Mouse (Mus musculus): ENCODE data around the gene Fam189b.

The Fam189b gene

DNA sequence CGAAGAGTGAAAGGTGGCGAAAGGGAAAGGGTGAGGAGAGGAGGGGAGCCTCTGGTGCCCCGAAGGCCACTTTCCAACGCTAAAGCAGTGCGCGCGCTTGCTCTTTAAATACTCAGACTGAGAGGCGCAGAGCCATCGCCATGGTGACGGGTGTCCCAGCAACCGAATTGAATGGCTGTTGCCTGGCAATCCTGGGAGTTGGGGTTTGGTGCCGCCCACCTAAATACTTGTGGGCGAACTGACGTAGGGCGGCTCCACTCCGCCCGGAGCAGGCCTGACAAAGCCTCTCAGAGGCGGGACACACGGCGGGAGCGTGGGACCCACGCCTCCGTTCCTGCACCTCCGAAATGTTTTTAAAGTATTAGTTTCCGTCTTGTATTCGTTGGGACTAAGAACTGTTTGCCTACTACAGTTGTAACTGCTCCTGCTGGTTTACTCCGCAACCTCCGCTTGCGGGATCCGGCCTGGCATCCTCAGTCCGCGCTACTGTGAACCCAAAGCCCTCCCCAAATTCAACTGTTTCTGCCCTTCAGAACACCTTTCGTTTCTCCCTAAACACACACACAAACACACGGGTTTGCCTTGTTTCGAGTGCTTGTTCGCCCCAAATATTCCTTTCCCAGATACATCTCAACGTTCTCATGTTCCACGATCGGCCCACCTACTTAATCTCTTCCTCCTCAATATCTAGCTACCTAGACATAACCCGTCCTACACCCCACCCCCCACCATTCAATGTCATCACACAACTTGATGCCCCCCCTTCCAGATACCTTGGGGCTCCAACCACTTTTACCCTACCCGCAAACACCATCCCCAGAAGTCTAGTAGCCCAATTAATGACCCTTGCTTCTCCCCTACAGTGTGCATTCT is 44.6 kb downstream of the Fam189b start:
- CTCF ChIA-PET: no interaction called here

DNA sequence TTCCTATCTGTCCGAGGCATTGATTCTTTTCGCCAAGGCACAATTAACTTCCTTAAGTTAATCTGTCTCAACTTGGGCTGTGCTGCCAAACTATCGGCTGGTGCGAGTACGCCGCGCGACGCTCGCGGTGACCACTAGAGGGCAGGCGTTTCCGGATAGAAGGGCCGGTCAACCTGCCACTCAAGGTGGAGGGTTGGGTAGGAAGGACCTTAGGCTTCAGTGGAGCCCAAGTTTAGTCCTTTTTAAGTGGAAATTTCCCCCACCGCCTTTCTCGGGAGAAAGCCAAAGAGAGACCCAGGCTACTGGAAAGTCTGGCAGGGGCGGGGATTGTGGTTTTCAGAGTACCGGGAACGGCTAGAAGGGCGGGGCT is 45.2 kb downstream of the Fam189b start:
- CTCF ChIA-PET: no interaction called here

DNA sequence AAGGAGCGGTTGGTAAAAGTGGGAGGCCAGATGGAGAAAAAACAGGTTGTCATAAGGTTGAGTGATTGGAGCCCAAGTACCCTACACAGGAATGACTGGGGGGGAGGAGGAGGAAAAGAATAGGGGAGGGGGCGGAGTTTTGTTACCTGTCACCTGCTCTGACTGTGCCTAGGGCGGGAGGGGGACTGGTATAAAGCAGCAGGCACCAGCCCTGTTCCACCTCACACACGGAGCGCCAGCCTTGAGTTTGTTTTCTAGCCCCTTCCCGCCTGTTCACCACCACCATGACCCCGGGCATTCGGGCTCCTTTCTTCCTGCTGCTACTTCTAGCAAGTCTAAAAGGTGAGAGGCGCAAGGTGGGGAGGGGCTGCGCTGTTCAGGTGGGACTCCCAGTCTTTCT is 45.9 kb downstream of the Fam189b start, which contains the start of gene Muc1:
Muc1 (plus strand) TSS at position 222 of the 400 bp plus-strand sequence.
- CTCF ChIA-PET: no interaction called here

DNA sequence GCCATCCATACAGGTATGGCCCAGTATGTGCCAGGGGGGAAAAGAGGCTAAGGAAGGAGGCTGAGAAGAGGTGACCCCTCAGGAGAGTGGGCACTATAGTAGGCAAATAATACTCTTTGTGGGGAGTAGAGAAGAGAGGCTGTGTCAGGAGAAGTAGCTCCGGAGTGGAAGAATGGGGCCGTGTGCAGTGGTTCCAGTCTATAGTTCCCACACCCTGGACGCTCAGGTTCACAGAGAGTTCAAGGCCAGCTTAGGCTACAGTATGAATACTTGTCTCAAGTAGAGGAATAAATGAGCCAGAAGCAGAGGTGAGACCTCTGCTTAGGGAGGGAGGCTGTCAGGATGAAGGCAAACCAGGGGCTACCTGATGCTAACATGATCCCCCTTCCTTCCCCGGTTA is 46.3 kb downstream of the Fam189b start:
- CTCF ChIA-PET: no interaction called here

DNA sequence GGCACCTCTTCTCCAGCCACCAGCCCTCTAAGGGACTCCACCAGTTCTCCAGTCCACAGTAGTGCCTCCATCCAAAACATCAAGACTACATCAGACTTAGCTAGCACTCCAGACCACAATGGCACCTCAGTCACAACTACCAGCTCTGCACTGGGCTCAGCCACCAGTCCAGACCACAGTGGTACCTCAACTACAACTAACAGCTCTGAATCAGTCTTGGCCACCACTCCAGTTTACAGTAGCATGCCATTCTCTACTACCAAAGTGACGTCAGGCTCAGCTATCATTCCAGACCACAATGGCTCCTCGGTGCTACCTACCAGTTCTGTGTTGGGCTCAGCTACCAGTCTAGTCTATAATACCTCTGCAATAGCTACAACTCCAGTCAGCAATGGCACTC is 47.6 kb downstream of the Fam189b start:
- CTCF ChIA-PET: interaction anchor here (1.8 kb wide), 1 partner anchor 13 kb away, joined by 5 read pairs; no protein-coding TSS in a partner anchor

DNA sequence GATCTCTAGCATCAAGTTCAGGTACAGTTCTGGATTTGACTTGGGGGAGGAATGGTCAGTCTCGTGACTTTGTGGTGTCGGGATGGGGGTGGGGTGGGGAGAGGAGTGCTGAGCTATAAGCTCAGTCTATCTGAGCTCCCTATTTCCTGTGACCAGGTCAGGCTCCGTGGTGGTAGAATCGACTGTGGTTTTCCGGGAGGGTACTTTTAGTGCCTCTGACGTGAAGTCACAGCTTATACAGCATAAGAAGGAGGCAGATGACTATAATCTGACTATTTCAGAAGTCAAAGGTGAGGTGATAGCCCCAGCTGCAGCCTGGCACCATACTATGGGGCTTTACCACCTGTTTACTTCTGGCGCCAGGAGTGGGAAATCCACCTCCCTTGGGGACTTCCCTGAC is 48.4 kb downstream of the Fam189b start:
- CTCF ChIA-PET: interaction anchor here (1.8 kb wide), 1 partner anchor 12 kb away, joined by 5 read pairs; no protein-coding TSS in a partner anchor

DNA sequence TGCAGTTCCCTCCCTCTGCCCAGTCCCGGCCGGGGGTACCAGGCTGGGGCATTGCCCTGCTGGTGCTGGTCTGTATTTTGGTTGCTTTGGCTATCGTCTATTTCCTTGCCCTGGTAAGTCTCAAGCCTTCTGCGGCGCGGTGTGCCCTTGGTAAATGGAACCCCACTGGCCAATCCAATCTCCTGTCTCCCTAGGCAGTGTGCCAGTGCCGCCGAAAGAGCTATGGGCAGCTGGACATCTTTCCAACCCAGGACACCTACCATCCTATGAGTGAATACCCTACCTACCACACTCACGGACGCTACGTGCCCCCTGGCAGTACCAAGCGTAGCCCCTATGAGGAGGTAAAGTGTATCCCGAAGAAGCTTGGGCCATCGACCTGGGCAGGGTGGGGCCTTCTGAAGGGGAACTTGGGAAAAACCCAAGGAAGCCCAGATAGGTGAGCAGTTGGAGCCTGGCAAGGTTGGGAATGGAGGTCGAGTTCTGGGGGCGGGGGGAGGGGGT is 48.9 kb downstream of the Fam189b start:
- CTCF ChIA-PET: interaction anchor here (0.6 to 1.2 kb wide), 2 partner anchors 130 to 328 kb away, joined by 3 to 8 read pairs; partner anchors contain the start of genes Fdps and Gm43738

DNA sequence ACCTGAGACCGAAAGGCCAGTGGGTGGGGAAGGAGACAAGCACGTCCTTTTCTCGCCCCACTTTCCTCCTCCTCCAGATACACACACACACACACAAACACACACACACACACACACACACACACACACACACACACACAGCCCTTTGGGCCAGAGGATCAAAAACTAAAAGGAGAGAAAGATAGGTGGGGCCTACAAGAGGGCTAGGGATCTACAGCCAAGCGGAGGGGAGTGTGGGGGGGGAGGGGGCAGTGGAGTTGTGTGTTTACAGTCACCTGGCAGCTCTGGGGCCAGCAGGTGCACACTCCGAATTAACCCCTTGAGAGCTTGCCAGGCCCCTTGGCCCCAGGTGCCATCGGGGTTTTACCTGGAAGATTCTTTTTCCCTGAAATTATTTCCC is 49.7 kb downstream of the Fam189b start:
- CTCF ChIA-PET: interaction anchor here (0.7 to 1.2 kb wide), 2 partner anchors 123 to 131 kb away, joined by 3 read pairs; partner anchors contain the start of genes Fdps and Gm43738

DNA sequence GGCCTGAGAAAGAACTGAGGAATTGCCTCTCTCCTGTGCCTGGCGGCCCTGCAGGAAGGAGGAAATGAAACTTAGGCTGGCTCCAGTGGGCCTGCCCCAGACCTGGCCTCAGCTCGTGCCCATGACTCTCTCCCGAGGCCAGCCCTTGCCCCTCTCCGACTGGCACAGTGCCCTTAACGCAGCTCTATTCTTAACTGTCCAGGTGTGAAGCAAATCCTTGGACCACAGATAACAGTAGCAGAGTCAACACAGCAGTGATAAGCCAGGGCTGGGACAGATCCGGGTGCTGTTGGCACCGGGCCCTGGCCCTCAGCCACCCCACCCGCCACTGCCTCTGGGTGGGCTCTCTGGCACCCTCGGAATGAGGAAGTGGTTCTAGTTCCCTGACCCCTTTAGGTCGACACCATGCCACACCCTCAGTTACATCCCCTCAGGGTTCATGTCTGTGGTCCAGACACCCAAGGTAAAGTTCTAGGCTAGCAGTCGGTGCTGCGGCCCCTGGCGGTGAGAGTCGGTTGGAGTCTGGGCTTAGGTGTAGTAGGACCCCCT is 50.7 kb downstream of the Fam189b start:
- CTCF ChIA-PET: interaction anchor here (0.7 to 1.7 kb wide), 3 partner anchors 12 to 124 kb away, joined by 3 to 5 read pairs (median 3); partner anchors contain the start of gene Krtcap2

DNA sequence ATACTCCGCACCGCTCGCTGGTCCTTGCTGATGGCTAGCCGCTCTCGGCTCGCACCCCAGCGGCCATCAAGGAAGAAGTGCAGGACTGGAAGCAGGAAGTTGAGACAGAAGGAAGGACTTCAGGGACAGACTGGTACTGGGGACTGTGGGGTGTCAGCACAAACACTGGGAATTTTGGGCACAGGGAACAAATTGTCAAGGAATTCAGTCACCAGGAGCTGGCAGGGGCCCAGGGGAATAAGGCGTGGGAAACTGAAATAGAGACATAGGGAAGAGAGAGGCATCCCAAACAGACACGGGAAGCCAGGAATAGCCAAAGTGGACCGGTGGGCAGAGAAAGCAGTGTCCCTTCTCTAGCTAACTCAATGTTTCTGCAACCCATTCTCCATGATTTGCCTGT is 53.6 kb downstream of the Fam189b start:
- CTCF ChIA-PET: interaction anchor here (0.6 kb wide), 2 partner anchors 13 to 1198 kb away, joined by 3 to 8 read pairs; no protein-coding TSS in a partner anchor

DNA sequence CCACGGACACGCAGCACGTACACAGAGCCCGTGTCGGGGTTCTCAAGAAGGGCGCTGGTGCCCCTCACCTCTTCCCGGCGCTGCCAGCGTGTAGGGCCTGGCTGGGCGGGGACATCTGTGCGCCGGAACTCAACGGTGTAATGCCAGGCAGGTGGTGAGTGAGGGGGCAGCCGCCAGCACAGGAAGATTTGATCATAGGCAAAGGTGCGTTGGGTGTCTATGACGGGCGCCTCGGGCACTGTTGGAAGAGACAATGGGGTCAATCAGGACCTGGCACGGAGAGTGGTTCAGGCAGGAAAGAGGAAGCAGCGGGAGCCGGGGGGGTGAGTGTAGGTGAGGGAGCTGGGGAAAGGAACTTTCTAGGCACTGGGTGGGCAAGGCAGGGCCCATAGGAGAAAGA is 54.7 kb downstream of the Fam189b start:
- CTCF ChIA-PET: no interaction called here

DNA sequence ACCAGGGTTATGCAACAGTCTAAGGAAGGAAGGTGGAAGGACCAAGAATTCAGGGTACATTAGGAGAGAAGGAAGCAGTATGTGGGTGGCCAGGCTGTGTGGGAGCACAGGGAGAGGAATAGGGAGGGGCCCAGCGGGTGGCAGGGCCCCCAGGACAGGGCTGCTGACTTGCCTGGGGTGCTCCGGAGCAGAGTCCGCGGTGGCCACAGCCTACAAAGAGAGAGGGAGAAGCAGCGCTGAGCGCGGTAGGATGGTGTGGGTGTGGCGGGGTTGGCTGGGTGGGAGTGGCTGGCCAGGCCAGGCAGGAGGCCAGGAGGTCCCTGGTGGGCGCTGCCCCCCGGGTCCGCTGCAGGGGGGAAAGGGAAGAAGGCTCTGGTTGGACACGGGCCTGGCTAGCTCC is 55.6 kb downstream of the Fam189b start:
- CTCF ChIA-PET: interaction anchor here (0.8 kb wide), 1 partner anchor 122 kb away, joined by 3 read pairs; no protein-coding TSS in a partner anchor

Data from spleen, embryonic (tissue).